Mouse (Mus musculus) WW6 (cell line): ENCODE data around the gene E2f1.

Experiments used
- DNase-seq: peaks from one replicate; pipeline ENCODE4 v3.0.0-alpha.2; 2013; ENCODE audit warnings: low read depth, low spot score

The E2f1 gene

DNA sequence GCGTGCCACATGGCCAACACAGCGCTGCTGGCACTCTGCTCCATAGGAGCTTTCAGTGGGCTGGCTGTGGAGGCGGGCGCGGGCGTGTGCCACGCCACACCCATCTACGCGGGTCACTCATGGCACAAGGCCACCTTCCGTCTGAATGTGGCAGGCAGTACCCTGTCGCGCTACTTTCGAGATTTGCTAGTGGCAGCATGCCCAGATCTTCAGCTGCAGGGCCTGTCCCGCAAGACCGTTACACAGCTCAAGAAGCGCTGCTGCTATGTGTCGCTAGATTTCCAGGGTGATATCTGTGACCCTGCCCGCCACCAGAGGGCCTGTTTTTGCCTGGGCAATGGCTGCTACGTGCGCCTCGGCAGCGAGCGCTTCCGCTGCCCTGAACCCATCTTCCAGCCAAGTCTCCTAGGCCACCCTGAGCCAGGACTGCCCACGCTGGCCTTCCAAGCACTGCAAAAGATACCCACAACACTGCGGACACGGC lies 17.2 kb downstream of the E2f1 start:
- DNase-seq = no peak

- DNase-seq = no peak
Observed at GRCm38 (mm10) chr2:154551927-154552326, 17.8 kb downstream of the E2f1 start.

GRCm38 (mm10) chr2:154551476-154551875 lies 18.2 kb downstream of the E2f1 start, which contains the start of gene Actl10:
Actl10 (plus strand) TSS chr2:154551776.
- DNase-seq = no peak

GRCm38 (mm10) chr2:154550937-154551336 lies 18.8 kb downstream of the E2f1 start:
- no peak for DNase-seq

GRCm38 (mm10) chr2:154549886-154550189 lies 19.9 kb downstream of the E2f1 start:
- DNase-seq = no peak

DNA sequence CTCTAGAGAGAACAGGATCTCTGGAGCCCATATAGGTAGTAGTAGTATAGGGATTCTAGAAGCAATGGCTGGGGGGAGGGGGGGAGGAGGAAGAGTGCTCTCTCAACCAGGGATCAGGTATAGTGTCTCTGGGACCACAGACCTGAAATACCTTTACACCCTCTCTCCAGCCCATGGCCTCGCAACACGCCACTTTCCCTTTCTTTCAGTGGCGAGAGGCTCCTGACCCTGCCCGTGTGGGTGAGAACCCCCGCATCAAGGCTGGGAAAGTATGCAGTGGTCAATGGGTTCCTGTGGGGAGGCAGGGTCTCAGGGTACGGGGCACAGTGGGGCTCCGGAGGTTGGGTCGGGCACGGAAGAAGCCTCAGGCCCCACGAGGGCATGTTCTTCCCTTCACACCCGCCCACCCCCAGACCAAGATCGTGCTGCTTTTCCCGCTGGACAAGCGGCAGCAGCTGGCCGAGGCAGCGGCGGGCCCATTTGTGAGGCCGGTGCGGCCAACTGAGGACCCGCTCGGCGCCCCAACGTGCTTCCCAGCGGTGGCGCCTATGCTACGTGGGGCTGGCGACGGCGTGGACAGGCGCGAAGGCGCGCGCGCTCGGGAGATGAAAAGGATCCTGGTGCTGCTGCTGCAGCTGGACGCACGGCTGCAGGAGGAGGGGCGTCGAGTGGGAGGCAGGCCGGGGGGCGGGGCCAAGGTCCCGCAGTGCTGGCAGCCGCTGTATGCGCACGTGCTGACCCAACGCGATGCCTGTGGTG lies 20.4 kb downstream of the E2f1 start:
- DNase-seq = no peak

DNA sequence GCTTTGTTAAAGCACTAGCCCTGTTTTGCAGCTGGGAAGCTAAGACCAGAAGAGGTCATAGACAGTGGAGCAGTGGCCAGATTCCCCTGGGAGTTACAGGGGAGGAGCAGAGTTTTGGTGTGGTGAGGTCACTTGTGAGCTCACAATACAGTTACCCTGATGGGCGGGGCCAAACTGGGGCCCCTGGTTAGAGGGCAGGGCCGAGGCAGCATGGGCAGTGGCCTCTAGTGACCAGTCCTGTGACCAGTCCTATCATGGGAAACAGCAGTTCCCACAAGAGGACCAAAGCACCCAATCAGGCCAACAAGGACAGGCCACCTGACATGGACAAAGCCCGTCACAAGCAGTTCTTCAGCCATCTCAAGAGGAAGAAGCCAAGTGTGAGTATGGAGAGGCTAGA lies 21.0 kb downstream of the E2f1 start:
- DNase-seq = no peak

DNA sequence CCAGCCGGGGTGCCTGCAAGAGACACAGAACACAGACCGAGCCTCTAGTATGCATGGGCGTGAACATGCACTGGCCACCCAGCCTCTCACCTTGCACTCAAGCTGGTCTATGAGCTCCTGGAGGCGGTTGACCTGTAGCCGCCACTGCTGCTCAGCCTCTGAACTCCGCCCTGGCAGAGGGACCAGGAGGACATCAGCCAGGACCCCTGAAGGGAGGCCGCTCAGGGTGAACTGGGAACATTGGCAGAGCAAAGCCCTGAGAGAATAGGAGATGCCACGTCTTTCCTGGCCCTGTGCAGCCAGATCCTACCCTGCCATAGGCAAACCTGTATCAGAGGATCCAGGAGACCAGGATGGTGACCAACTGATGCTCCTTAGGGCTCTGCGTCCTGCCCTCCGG lies 23.0 kb downstream of the E2f1 start, which contains the start of gene 1700003F12Rik:
TSS of gene 1700003F12Rik (plus strand) at position 375 of the 400 bp plus-strand sequence.
- DNase-seq = no peak

DNA sequence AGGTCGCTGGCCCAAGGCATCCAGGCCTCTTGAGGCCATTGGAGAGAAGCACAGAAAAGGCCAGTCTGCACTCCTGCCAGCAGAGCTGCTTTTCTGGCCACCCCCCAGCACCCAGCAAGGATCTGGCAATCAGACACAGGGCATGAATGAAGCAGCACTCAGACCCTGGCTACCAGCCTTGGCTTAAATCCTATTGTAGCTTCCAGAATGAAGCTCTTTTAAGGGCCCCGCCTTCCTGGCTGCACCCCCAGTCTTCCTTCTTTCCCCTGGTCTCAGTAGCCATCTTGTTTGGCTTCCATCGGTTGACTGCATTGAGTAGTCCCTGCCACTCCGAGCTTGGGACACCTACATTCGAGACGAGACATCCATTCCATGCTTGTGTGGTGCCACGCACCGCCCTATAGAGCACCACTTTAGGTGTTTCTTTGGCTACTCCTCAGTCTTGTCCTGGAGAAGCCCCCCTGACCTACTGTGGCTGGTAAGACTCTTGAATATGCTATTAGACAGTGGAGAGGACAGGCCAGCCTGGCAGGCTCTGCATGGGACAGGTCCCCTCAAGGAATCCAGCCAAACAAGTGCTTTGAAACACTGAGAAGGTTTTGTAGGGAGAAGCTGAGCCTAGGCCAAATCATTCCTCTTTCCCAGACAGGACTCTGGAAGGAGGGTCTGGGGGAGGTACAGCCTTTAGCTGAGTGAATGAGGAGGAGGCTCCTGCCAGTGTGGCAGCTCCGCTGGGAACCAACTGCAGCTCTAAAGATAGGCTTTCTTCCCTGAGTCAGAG lies 25.9 kb downstream of the E2f1 start:
- DNase-seq = no peak

GRCm38 (mm10) chr2:154541630-154542029 lies 28.1 kb downstream of the E2f1 start:
- no peak for DNase-seq

GRCm38 (mm10) chr2:154539720-154540119 lies 30.0 kb downstream of the E2f1 start:
- DNase-seq = no peak

DNA sequence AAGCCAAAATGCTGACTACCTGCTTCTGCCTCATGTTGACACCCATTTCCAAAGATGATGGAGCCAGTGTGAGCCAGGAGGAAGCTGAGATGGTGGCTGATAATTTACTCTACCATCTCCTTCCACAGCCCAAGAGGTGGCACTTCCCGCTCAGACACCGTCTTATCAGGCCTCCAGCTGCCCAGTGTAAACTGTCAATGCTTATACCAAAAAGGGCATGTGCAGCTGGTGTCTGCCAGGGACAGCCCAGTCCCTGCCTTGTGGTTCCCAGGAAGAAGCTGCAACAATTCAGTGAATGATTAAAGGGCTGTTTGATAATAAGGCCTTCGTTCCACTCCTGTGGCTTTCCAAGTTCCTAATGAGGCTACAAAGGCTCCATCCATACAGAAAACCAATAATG lies 31.0 kb downstream of the E2f1 start:
- DNase-seq = no peak

DNA sequence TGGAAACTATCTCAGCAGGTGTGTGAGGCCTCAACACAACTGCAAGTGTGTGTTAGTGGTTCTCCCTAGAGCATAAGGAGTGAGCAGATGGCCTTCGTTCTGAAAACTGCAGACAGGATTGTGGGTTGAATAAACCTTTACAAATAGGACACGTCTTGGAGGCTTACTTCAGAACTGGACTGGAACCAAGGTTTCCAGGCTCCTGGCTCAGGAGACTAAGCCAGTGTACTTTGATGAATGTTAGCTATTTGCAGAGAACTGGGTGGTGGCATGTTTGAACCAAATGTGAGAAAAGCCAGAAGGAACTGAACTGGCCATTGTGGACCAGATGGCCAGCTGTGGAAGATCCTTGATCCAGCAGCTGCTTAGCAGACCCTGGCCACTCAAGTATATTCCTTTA lies 31.4 kb downstream of the E2f1 start:
- DNase-seq = no peak

DNA sequence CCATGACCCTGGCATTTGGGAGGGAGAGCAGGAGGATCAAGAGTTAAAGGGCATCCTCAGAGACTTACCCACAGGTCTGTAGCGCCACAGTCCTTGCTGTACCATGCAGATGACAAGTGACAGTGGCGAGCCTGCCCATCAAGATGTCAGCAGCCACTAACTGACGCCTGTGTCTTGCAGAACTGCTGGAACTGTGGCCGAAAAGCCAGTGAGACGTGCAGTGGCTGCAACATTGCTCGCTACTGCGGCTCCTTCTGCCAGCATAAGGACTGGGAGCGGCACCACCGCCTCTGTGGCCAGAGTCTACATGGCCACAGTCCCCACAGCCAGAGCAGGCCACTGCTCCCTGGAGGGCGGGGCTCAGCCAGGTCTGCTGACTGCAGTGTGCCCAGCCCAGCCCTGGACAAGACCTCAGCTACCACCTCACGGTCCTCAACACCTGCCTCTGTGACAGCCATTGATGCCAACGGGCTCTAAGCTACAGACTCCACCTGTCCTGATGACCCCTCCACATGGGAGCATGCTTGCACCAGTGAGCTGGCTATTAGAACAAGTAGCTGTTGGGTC lies 34.9 kb downstream of the E2f1 start:
- no peak for DNase-seq

GRCm38 (mm10) chr2:154532888-154533287 lies 36.8 kb downstream of the E2f1 start:
- DNase-seq = no peak

GRCm38 (mm10) chr2:154526531-154526930 lies 43.2 kb downstream of the E2f1 start:
- DNase-seq = no peak

GRCm38 (mm10) chr2:154525285-154525684 lies 44.4 kb downstream of the E2f1 start:
- no peak for DNase-seq

- no peak for DNase-seq
Observed at GRCm38 (mm10) chr2:154522334-154522733, 47.4 kb downstream of the E2f1 start.

- DNase-seq = no peak
Observed at GRCm38 (mm10) chr2:154521449-154521848, 48.2 kb downstream of the E2f1 start.

DNA sequence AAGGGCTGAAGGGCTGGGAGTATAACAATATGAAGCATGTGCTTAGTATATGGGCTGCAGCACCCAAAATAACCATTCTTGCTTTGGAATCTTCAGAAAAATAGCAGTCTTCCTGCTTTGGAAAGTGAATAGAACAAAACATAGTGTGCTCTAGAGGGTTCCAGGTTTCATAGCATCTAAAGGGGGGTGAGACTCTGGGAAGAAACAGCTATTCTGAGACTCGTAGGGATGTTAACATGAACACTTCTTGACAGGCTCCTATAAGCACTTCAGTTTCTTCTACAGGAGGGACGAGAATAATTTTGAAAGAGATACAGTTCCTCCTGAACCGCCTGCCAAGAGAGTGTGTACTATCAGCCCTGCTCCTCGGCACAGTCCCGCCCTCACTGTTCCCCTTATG lies 52.3 kb downstream of the E2f1 start:
- no peak for DNase-seq

GRCm38 (mm10) chr2:154516944-154517343 lies 52.7 kb downstream of the E2f1 start:
- DNase-seq = no peak

GRCm38 (mm10) chr2:154510141-154510540 lies 59.6 kb downstream of the E2f1 start:
- no peak for DNase-seq
